Mouse (Mus musculus) E14TG2a.4 (cell line): ENCODE measurements around the gene Lekr1.

Source experiments
- H3K27me3 ChIP-seq: 2 replicates; pipeline ENCODE4 v1.6.1; 2014; ENCODE audit warnings: low read length, control low read depth; ENCODE audit not compliant: insufficient read depth
- H3K36me3 ChIP-seq: 2 replicates; pipeline ENCODE4 v1.6.1; 2014; ENCODE audit warnings: low read length, control low read depth; ENCODE audit not compliant: insufficient read depth
- H3K4me1 ChIP-seq: replicated peaks from 2 replicates; pipeline ENCODE4 v1.6.1; 2014; ENCODE audit warnings: low read depth, low read length, control low read depth
- H3K4me3 ChIP-seq: replicated peaks from 2 replicates; pipeline ENCODE4 v1.5.1; 2014; ENCODE audit warnings: mild to moderate bottlenecking, low read length
- H3K9me3 ChIP-seq: 2 replicates; pipeline ENCODE4 v1.6.1; 2014; ENCODE audit warnings: low read length, control low read depth
- CTCF ChIP-seq: conservative IDR thresholded peaks from 2 replicates; pipeline ENCODE4 v1.5.1; 2014; ENCODE audit warnings: low read length
- NANOG ChIP-seq: IDR thresholded peaks from 2 replicates; pipeline ENCODE4 v1.6.1; 2014; ENCODE audit warnings: borderline replicate concordance, low read length, mixed read lengths
- POU5F1 ChIP-seq: IDR thresholded peaks from 2 replicates; pipeline ENCODE4 v1.6.1; 2014; ENCODE audit warnings: low read length, borderline replicate concordance

The Lekr1 gene

DNA sequence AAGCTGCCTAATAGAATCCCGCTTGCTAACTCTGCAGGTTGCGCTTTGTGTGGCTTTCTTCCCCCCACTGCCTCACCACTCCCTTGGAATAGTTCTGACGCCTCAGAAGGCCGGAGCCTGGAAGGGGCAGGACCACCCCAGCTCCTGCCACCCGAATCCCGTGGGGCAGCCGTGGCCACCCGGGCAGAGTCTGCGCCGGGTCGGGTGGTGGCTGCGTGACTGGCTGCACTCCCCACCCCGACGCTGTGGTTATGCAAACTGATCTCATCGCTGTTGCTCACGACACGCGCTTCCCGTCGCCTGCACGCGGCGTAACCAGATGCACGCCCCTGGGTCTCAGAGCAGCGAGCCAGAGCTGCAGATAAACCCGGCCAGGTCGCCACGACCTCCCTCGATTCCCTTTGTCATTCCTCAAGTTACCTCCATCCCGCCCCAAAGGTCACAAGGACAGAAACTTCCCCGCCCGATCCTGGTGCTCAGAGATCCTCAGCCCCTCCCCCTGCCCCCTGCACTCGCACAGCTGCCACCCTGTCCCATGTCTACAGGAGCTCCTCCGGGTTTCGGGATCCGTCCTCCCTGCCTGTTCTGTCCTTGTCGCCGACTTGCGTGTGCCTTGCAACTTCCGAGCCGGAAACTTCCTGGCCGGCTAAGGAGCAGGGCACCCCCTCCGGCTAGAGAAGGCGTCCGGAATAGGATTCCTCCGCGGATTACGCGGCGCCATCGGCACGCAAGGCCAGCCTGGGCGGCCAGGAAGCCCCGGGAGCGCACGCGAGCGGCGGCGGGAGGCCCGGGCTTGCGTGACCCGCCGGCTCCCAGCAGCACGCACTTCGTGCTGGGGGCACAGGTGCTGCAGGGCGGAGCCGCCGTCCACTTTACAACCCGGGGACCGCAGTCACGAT is 7.1 kb upstream of the Lekr1 start:
- Histone ChIP-seq H3K4me3 (peak overlapping the region; percentile 89), H3K36me3 (peaks cover 15% of the 10 kb centered on the region; the same call in 1 of the 2 replicates), H3K27me3 (no peaks in the 10 kb centered on the region), H3K9me3 (peaks cover 16% of the 10 kb centered on the region), H3K4me1 (peaks cover 76% of the 10 kb centered on the region)
- no peak for TF ChIP-seq CTCF
- 0 out of 2 replicates have a peak, but pooled peaks have one; percentile 36 for TF ChIP-seq NANOG
- TF ChIP-seq POU5F1: no peak

DNA sequence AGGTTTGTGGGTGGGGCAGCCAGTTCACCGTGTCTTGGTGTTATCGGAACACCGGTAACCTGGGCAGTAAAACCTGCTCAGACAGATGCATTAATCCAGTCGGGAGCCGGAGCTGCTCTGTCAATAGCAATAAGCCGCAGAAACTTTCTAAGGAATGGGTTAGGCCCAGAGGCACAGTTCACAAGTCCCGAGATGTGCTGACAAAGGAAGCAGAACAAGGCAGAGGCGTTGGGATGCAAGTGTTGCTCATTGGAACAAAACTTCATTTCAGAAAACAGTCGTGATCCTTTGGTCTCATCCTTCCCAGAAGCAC is 6.5 kb upstream of the Lekr1 start:
- no peaks in the 10 kb centered on the region for H3K27me3 ChIP-seq
- peaks cover 12% of the 10 kb centered on the region for H3K9me3 ChIP-seq

DNA sequence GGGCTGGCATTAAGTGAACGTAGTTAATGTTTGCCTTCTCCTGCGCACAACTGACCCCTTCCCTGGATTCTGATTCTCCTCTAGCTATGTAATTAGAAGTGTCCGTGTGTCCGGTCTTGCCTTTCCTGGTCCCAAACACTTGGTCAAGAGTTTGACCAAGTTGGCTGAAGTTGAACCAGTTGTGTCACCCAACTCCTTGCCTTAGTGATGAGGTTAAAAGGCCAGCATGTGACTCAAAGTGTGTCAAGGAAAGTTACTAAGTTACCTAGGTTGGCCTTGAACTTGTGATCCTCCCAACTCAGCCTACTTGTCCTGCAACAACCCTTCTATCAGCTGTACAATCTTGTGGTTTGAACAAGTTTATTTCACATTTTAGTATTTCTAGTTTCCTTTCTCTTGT is 5.7 kb upstream of the Lekr1 start:
- peaks cover 4% of the 10 kb centered on the region; the same call in 1 of the 2 replicates for H3K36me3 ChIP-seq
- peaks cover 4% of the 10 kb centered on the region for H3K9me3 ChIP-seq
- H3K4me1 ChIP-seq: peaks cover 71% of the 10 kb centered on the region
- H3K27me3 ChIP-seq: no peaks in the 10 kb centered on the region
- peak overlapping the region; percentile 89 for H3K4me3 ChIP-seq
- TF ChIP-seq CTCF: no peak
- no peak for TF ChIP-seq NANOG
- no peak for TF ChIP-seq POU5F1

More for the DNA sequence above, 6.5 kb upstream of the Lekr1 start:
- TF ChIP-seq POU5F1 (no peak), NANOG (no peak), CTCF (no peak)
- H3K4me1 ChIP-seq: peaks cover 74% of the 10 kb centered on the region
- H3K36me3 ChIP-seq: peaks cover 11% of the 10 kb centered on the region; the same call in 1 of the 2 replicates
- peak overlapping the region; percentile 89 for H3K4me3 ChIP-seq

DNA sequence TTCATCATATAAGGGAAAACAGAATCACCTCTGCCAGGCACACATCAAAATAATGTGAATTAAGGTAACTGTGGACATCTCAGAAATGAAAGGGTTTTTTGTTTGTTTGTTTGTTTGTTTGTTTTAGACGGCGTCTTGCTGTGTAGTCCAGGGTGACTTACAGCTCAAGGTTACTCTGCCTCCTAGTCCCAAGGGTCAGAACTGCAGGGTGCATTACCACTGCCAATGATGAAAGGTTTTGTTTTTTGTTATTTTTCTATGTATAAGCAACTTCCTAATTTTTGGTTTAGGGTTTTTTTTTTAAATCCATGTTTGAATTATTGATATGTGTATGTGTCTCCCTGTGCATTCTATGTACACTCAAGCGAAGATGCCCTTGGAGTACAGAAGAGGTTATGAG is 4.3 kb upstream of the Lekr1 start:
- TF ChIP-seq POU5F1 (no peak), NANOG (no peak), CTCF (no peak)
- H3K27me3 ChIP-seq: no peaks in the 10 kb centered on the region
- peaks cover 68% of the 10 kb centered on the region for H3K4me1 ChIP-seq
- H3K9me3 ChIP-seq: no peaks in the 10 kb centered on the region
- H3K4me3 ChIP-seq: no peak overlapping the region
- H3K36me3 ChIP-seq: no peaks in the 10 kb centered on the region

DNA sequence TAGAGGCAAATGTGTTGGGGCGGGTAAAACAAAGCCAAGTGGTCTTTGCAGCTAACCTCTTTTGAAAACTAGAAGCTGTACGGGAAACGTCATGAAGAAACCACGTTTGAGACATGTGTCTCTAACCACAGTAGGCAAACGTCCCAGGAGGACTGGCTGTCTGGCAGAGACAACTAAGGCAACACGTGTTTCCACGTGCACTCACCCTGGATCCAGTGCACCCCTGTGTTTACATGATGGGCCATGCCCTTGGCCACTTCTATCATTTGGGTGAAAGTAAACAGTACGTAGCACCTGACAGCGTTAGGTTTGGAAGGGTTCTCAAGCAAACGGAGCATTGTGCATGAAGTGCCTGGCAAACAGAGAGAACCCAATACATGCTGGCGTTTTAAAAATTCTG is 2.9 kb upstream of the Lekr1 start:
- Histone ChIP-seq H3K9me3 (0 out of 2 replicates have a peak, but pooled peaks cover 7% of the 10 kb centered on the region), H3K4me3 (no peak overlapping the region), H3K36me3 (no peaks in the 10 kb centered on the region), H3K4me1 (peaks cover 59% of the 10 kb centered on the region), H3K27me3 (no peaks in the 10 kb centered on the region)
- TF ChIP-seq NANOG: no peak
- TF ChIP-seq CTCF: no peak
- no peak for TF ChIP-seq POU5F1

DNA sequence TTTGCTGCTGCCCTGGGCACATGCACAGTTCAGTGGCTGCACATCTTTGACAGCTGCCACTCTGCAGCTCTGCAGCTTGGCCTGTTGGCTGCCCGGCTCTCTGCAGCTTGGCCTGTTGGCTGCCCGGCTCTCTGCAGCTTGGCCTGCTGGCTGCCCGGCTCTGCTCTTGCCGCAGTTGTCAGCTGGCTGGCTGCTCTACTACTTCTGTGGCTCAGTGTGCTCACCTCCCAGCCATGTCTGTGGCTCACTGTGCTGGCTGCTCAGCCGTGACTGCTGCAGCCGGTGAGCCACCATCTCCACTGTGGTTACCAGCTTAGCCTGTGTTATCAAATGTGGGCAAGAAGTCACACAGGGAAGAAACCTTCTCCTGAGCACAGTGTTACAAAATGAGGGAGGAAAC is 4.2 kb downstream of the Lekr1 start:
- 0 out of 2 replicates have a peak, but pooled peaks cover 7% of the 10 kb centered on the region for H3K9me3 ChIP-seq
- no peaks in the 10 kb centered on the region for H3K27me3 ChIP-seq
- peaks cover 34% of the 10 kb centered on the region for H3K4me1 ChIP-seq
- TF ChIP-seq POU5F1: no peak
- no peak for TF ChIP-seq NANOG
- TF ChIP-seq CTCF: no peak
- peak overlapping the region; percentile 64 for H3K4me3 ChIP-seq
- no peaks in the 10 kb centered on the region for H3K36me3 ChIP-seq

DNA sequence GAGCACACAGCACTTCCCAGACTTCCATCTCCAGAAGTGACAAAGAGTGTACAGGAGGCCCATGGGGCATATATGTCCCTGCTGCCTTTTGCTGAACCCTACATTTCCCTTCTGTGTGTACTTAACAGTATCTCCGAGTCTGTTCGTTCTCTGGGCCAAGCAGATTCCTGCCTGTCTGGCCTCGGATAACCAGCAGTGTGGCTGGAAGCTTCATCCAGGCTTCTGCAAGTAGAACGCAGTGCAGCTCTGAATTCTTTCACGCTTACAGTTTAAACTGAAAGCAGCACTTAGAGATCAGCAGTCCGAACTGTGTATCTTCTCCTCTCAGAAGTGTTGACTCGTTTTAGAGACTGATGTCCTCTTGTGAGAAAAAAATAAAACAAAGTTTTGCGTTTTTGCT is 7.7 kb downstream of the Lekr1 start:
- H3K27me3 ChIP-seq: no peaks in the 10 kb centered on the region
- TF ChIP-seq POU5F1: no peak
- TF ChIP-seq NANOG: no peak
- TF ChIP-seq CTCF: no peak

DNA sequence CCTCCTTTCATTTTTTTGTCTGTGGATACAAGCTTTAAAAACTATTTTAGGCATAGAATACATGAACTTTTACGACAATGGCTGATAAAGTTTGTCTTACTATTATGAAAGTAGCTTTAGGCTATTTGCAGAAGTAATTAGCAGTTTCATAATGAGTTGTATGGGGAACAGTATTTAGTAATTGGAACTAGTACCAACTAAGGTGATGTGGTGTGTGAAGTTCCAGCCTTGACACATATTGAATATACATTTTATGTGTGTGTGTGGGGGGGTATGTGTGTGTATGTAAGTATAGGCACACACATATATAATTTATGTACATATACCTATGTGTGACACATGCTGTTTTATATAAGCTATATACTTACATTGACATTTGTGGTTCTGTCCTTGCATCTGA is 14.6 kb downstream of the Lekr1 start:
- H3K27me3 ChIP-seq: no peaks in the 10 kb centered on the region
- H3K9me3 ChIP-seq: no peaks in the 10 kb centered on the region
- H3K4me3 ChIP-seq: no peak overlapping the region
- no peaks in the 10 kb centered on the region for H3K36me3 ChIP-seq
- TF ChIP-seq NANOG: no peak
- TF ChIP-seq POU5F1: no peak
- TF ChIP-seq CTCF: no peak
- H3K4me1 ChIP-seq: peaks cover 6% of the 10 kb centered on the region; the same call in 1 of the 2 replicates

More for the DNA sequence above, 7.7 kb downstream of the Lekr1 start:
- Histone ChIP-seq H3K4me1 (peaks cover 27% of the 10 kb centered on the region), H3K9me3 (no peaks in the 10 kb centered on the region), H3K36me3 (no peaks in the 10 kb centered on the region), H3K4me3 (no peak overlapping the region)
